Mouse (Mus musculus): ENCODE data around the gene Doc2a. TPM values are rescaled to one million over a fixed set of nuclear protein-coding genes. Genes with fewer than 3 reads are reported as not detected.

Doc2a gene
- total and polyA plus RNA-seq, 3 experiments = 2.3 TPM; not detected in 2

- TF ChIP-seq MYB (IDR thresholded peaks at IDR 0.05; ENCODE audit: low read depth, low read length) (no peak), ZMIZ1 (IDR thresholded peaks at IDR 0.05; ENCODE audit: low read depth, low read length) (peak; percentile 89), MAFK (IDR thresholded peaks at IDR 0.05; ENCODE audit: borderline replicate concordance, low read depth, low read length) (no peak), MAZ (IDR thresholded peaks at IDR 0.05; ENCODE audit: low read depth, low read length) (no peak; the same call in 1 of the 2 replicates), UBTF (IDR thresholded peaks at IDR 0.05; ENCODE audit: borderline replicate concordance, insufficient read depth, low read depth, low read length) (no peak), SIN3A (IDR thresholded peaks at IDR 0.05; ENCODE audit: low read length) (peak; percentile 91), MEF2A (IDR thresholded peaks at IDR 0.05; ENCODE audit: extremely low read depth, insufficient replicate concordance, low read depth, low read length, poor library complexity, severe bottlenecking) (no peak)
Observed at GRCm38 (mm10) chr7:126884286-126885164, 37.3 kb downstream of the Doc2a start, which contains the start of gene Taok2 (continued).

DNA sequence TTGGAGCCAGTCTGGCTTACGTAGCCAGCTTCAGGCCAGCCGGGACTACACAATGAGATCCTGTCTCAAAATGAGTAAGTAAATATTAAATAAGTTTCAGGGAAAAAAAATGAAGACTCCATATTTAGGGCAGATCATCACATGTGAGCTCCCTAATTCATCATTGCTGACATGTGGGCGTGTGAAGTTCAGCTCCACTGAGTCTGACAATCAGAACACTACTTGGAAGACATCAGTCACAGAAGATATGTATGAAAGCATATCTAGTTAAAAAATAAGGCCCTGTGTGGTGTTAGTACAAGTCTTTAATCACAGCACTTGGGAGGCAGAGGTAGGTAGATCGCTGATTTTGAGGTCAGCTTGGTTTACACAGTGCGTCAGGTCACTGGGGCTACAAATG is 40.1 kb downstream of the Doc2a start:
- TF ChIP-seq GABPA (IDR thresholded peaks at IDR 0.05; ENCODE audit: low read depth, low read length) (no peak), MAZ (IDR thresholded peaks at IDR 0.05; ENCODE audit: low read depth, low read length) (no peak), SIN3A (IDR thresholded peaks at IDR 0.05; ENCODE audit: low read length) (no peak), JUND (IDR thresholded peaks at IDR 0.05; ENCODE audit: low read depth, low read length) (no peak)

GRCm38 (mm10) chr7:126888852-126889251 is 41.6 kb downstream of the Doc2a start:
- TF ChIP-seq CTCF (IDR thresholded peaks at IDR 0.05 in 2 of 3, conservative IDR thresholded peaks at IDR 0.05 in 1 of 3; ENCODE audit: control insufficient read depth in 1 of 3, insufficient read depth in 1 of 3, low read depth in 2 of 3, low read length in 3 of 3, poor library complexity in 1 of 3, severe bottlenecking in 1 of 3) (peak; percentile 33 to 35 (median 34); a peak in 5 of 6 replicates), USF1 (IDR thresholded peaks at IDR 0.05; ENCODE audit: low read depth, low read length) (no peak)
- Histone ChIP-seq H3K9ac (ENCODE audit: control insufficient read depth, low read depth, low read length, poor library complexity, severe bottlenecking) (no peak overlapping the region), H3K4me3 (ENCODE audit: control insufficient read depth in 1 of 2, insufficient read depth in 1 of 2, low read depth in 2 of 2, low read length in 2 of 2) (no peak overlapping the region), H3K4me1 (ENCODE audit: control insufficient read depth in 1 of 2, insufficient read depth in 2 of 2, low read length in 2 of 2) (peaks cover 0 to 8% of the 10 kb centered on the region in 2 experiments; a peak in 2 of 4 replicates), H3K9me3 (replicated peaks; ENCODE audit: insufficient read depth, low read length) (no peaks in the 10 kb centered on the region), H3K79me2 (ENCODE audit: control insufficient read depth, insufficient read depth, low read length, poor library complexity) (peaks cover 6% of the 10 kb centered on the region), H3K27ac (ENCODE audit: control insufficient read depth, low read depth, low read length) (no peak overlapping the region), H3K27me3 (ENCODE audit: control insufficient read depth in 1 of 2, insufficient read depth in 2 of 2, low read length in 2 of 2) (no peaks in the 10 kb centered on the region), H3K36me3 (ENCODE audit: control insufficient read depth in 1 of 2, insufficient read depth in 2 of 2, low read length in 2 of 2) (peaks cover 0 to 6% of the 10 kb centered on the region in 2 experiments; a peak in 2 of 4 replicates)
- no peak for DNase-seq (ENCODE audit: low read depth, low spot score)

More for the DNA sequence above, 40.1 kb downstream of the Doc2a start:
- H3K9ac ChIP-seq (ENCODE audit: control insufficient read depth, low read depth, low read length, poor library complexity, severe bottlenecking) = no peak overlapping the region
- H3K27me3 ChIP-seq (ENCODE audit: control insufficient read depth in 1 of 2, insufficient read depth in 2 of 2, low read length in 2 of 2) = no peaks in the 10 kb centered on the region
- peaks cover 21% of the 10 kb centered on the region for H3K79me2 ChIP-seq (ENCODE audit: control insufficient read depth, insufficient read depth, low read length, poor library complexity)
- peaks cover 0 to 22% of the 10 kb centered on the region in 2 experiments; a peak in 3 of 4 replicates for H3K4me1 ChIP-seq (ENCODE audit: control insufficient read depth in 1 of 2, insufficient read depth in 2 of 2, low read length in 2 of 2)
- DNase-seq (ENCODE audit: low read depth, low spot score) = no peak
- H3K4me3 ChIP-seq (ENCODE audit: control insufficient read depth in 1 of 2, insufficient read depth in 1 of 2, low read depth in 2 of 2, low read length in 2 of 2) = no peak overlapping the region
- no peak overlapping the region for H3K27ac ChIP-seq (ENCODE audit: control insufficient read depth, low read depth, low read length)
- peaks cover 0 to 15% of the 10 kb centered on the region in 2 experiments; a peak in 2 of 4 replicates for H3K36me3 ChIP-seq (ENCODE audit: control insufficient read depth in 1 of 2, insufficient read depth in 2 of 2, low read length in 2 of 2)
- H3K9me3 ChIP-seq (replicated peaks; ENCODE audit: insufficient read depth, low read length) = no peaks in the 10 kb centered on the region

Data from MEL (cell line).